Mouse (Mus musculus): Measurements from ENCODE around the gene Ly6f. TPM values are rescaled to one million over a fixed set of nuclear protein-coding genes. Genes with fewer than 3 reads are reported as not detected.

The Ly6f gene
- polyA plus RNA-seq (2012; rRNA removed) (0.05 TPM in 1 of 2 replicates, not detected in the other), polyA plus RNA-seq (2014; fragmentation: Nextera tagmentation; extraction: Ambion mirVana) (not detected in 2 replicates)

GRCm38 (mm10) chr15:75268121-75268520 is at the start of gene Ly6f:
Ly6f (plus strand) TSS chr15:75268421.
- Histone ChIP-seq H3K9me3 (ENCODE audit: control insufficient read depth, low read length) (no peaks in the 10 kb centered on the region), H3K4me3 (ENCODE audit: insufficient read depth in 1 of 2, low read depth in 2 of 2, low read length in 2 of 2) (no peak within 1 kb of the TSS), H3K36me3 (replicated peaks; ENCODE audit: control insufficient read depth, insufficient read depth, low read depth) (no peaks in the 10 kb centered on the region), H3K4me1 (replicated peaks; ENCODE audit: control insufficient read depth in 2 of 2, insufficient read depth in 2 of 2, low read length in 1 of 2) (no peaks in the 10 kb centered on the region), H3K9ac (replicated peaks) (no peak within 1 kb of the TSS), H3K27ac (no peak within 1 kb of the TSS), H3K27me3 (ENCODE audit: control insufficient read depth, insufficient read depth, low read length) (no peaks in the 10 kb centered on the region), H3K4me2 (ENCODE audit: low read depth) (no peak within 1 kb of the TSS)
- DNase-seq (ENCODE audit: low read depth in 3 of 3, low spot score in 3 of 3) (no peak), ATAC-seq (ENCODE audit: insufficient read depth) (no peak)
- TF ChIP-seq EP300 (IDR thresholded peaks at IDR 0.05; ENCODE audit: low read depth) (no peak), CTCF (IDR thresholded peaks at IDR 0.05; ENCODE audit: low read depth) (no peak)

- Histone ChIP-seq H3K4me3 (ENCODE audit: insufficient read depth in 1 of 2, low read depth in 2 of 2, low read length in 2 of 2) (no peak overlapping the region), H3K4me1 (replicated peaks; ENCODE audit: control insufficient read depth in 2 of 2, insufficient read depth in 2 of 2, low read length in 1 of 2) (no peaks in the 10 kb centered on the region), H3K27ac (no peak overlapping the region), H3K36me3 (replicated peaks; ENCODE audit: control insufficient read depth, insufficient read depth, low read depth) (no peaks in the 10 kb centered on the region), H3K9ac (replicated peaks) (no peak overlapping the region), H3K4me2 (ENCODE audit: low read depth) (no peak overlapping the region), H3K27me3 (ENCODE audit: control insufficient read depth, insufficient read depth, low read length) (no peaks in the 10 kb centered on the region), H3K9me3 (ENCODE audit: control insufficient read depth, low read length) (no peaks in the 10 kb centered on the region)
- DNase-seq (ENCODE audit: low read depth in 3 of 3, low spot score in 3 of 3) (no peak), ATAC-seq (ENCODE audit: insufficient read depth) (no peak)
- TF ChIP-seq CTCF (IDR thresholded peaks at IDR 0.05; ENCODE audit: low read depth) (no peak), EP300 (IDR thresholded peaks at IDR 0.05; ENCODE audit: low read depth) (no peak)
Observed at GRCm38 (mm10) chr15:75221942-75222341, 46.3 kb upstream of the Ly6f start.

GRCm38 (mm10) chr15:75237736-75238288 is 30.4 kb upstream of the Ly6f start:
- Histone ChIP-seq H3K27ac (no peak overlapping the region), H3K36me3 (replicated peaks; ENCODE audit: control insufficient read depth, insufficient read depth, low read depth) (no peaks in the 10 kb centered on the region), H3K9ac (replicated peaks) (no peak overlapping the region), H3K4me2 (ENCODE audit: low read depth) (no peak overlapping the region), H3K27me3 (ENCODE audit: control insufficient read depth, insufficient read depth, low read length) (no peaks in the 10 kb centered on the region), H3K9me3 (ENCODE audit: control insufficient read depth, low read length) (no peaks in the 10 kb centered on the region), H3K4me1 (replicated peaks; ENCODE audit: control insufficient read depth in 2 of 2, insufficient read depth in 2 of 2, low read length in 1 of 2) (no peaks in the 10 kb centered on the region), H3K4me3 (ENCODE audit: insufficient read depth in 1 of 2, low read depth in 2 of 2, low read length in 2 of 2) (no peak overlapping the region)
- ATAC-seq (ENCODE audit: insufficient read depth) (no peak), DNase-seq (ENCODE audit: low read depth in 3 of 3, low spot score in 3 of 3) (no peak)
- 66% methylated on average over 3 of the region's 3 CpGs for WGBS (ENCODE audit: insufficient replicate concordance)
- no peak for TF ChIP-seq CTCF (IDR thresholded peaks at IDR 0.05; ENCODE audit: low read depth)
- TF ChIP-seq EP300 (IDR thresholded peaks at IDR 0.05; ENCODE audit: low read depth), result no peak

DNA sequence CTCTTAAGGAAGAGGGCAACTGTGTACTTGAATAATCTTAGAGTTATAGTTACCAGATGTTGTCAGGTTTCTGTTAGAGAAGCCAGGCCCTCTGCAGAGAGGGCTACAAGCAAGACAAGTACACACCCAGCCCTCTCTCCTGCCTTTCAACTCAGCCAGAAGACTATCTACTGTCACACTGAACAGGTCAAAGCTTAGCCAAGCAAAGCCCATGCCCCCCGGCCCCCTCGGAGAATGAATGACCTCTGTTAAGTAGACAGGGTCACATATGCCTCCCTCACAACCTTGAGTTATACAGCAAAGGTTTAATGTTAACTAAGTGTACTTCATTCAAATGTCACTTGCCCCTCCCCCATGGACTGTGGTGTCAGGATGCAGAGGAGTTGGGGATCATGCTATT is 27.7 kb upstream of the Ly6f start:
- WGBS (ENCODE audit: insufficient replicate concordance), result 74% methylated on average over 2 of the region's 2 CpGs
- no peak for TF ChIP-seq CTCF (IDR thresholded peaks at IDR 0.05; ENCODE audit: low read depth)
- no peak for TF ChIP-seq EP300 (IDR thresholded peaks at IDR 0.05; ENCODE audit: low read depth)
- no peak overlapping the region for H3K9ac ChIP-seq (replicated peaks)

DNA sequence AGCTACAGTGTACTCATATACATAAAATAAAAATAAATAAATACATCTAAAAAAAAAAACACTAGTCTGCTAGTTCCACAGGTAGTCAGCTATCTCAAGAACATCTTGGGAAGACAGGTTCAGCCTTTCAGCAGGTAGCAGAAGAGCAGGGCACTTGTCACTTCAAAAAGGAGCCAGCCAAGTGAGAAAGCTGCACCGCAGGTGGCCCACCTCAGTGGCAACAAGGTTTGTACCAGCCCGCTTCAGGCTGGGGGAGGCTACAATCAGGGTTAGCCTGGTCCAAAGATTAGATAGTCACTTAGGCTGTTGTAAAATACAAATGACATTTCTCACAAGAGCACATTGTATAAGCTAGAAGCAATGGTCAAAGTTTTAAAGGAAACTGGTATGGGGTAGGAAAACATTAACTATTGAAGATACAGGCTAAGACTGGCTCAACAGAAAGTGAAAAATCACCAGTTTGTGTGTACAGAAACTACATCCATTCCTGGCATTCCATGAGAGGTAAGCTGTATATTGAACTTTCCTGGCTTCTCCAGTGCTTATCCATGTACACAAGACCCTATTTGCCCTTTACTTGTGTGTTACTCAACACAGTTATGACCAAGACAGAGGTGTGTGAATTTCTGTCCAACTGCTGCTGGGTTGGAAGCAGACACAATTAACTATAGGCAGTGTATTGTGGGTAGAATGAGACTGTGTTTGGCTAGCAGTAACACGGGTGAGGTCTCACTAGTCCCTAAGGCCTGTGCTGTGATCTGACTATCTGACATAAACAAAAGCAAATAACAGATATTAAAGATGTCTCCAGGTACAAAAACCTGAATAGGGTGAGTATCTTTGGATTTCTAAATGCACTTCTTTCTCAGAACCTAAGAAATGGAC is 25.2 kb upstream of the Ly6f start:
- ATAC-seq (ENCODE audit: insufficient read depth), result no peak
- TF ChIP-seq EP300 (IDR thresholded peaks at IDR 0.05; ENCODE audit: low read depth) (no peak), CTCF (IDR thresholded peaks at IDR 0.05; ENCODE audit: low read depth) (no peak)
- Histone ChIP-seq H3K4me3 (ENCODE audit: insufficient read depth in 1 of 2, low read depth in 2 of 2, low read length in 2 of 2) (no peak overlapping the region), H3K4me1 (replicated peaks; ENCODE audit: control insufficient read depth in 2 of 2, insufficient read depth in 2 of 2, low read length in 1 of 2) (no peaks in the 10 kb centered on the region), H3K27ac (no peak overlapping the region), H3K9ac (replicated peaks) (no peak overlapping the region), H3K27me3 (ENCODE audit: control insufficient read depth, insufficient read depth, low read length) (no peaks in the 10 kb centered on the region), H3K36me3 (replicated peaks; ENCODE audit: control insufficient read depth, insufficient read depth, low read depth) (no peaks in the 10 kb centered on the region), H3K9me3 (ENCODE audit: control insufficient read depth, low read length) (no peaks in the 10 kb centered on the region), H3K4me2 (ENCODE audit: low read depth) (no peak overlapping the region)
- DNase-seq (ENCODE audit: low read depth in 3 of 3, low spot score in 3 of 3), result no peak
- WGBS (ENCODE audit: insufficient replicate concordance), result 44% methylated on average over 3 of the region's 3 CpGs

More for the DNA sequence above, 27.7 kb upstream of the Ly6f start:
- no peaks in the 10 kb centered on the region for H3K36me3 ChIP-seq (replicated peaks; ENCODE audit: control insufficient read depth, insufficient read depth, low read depth)
- no peak for ATAC-seq (ENCODE audit: insufficient read depth)
- H3K27ac ChIP-seq, result no peak overlapping the region
- H3K4me2 ChIP-seq (ENCODE audit: low read depth), result no peak overlapping the region
- H3K9me3 ChIP-seq (ENCODE audit: control insufficient read depth, low read length), result no peaks in the 10 kb centered on the region
- no peaks in the 10 kb centered on the region for H3K4me1 ChIP-seq (replicated peaks; ENCODE audit: control insufficient read depth in 2 of 2, insufficient read depth in 2 of 2, low read length in 1 of 2)
- DNase-seq (ENCODE audit: low read depth in 3 of 3, low spot score in 3 of 3), result no peak
- no peak overlapping the region for H3K4me3 ChIP-seq (ENCODE audit: insufficient read depth in 1 of 2, low read depth in 2 of 2, low read length in 2 of 2)
- no peaks in the 10 kb centered on the region for H3K27me3 ChIP-seq (ENCODE audit: control insufficient read depth, insufficient read depth, low read length)

Data from liver, embryonic 14.5 days (tissue).